Mouse (Mus musculus): ENCODE measurements around the gene Rflnb.

- TF ChIP-seq CTCF (IDR thresholded peaks at IDR 0.05; ENCODE audit: low read depth) (no peak), EP300 (optimal IDR thresholded peaks at IDR 0.05) (no peak)
Measured at GRCm38 (mm10) chr11:76042041-76042638, 14.6 kb upstream of the Rflnb start.
